Mouse (Mus musculus) ES-E14 (cell line): ENCODE data around the gene Ppargc1a.

Experiments used
- CHD2 ChIP-seq: IDR thresholded peaks from 2 replicates; pipeline ENCODE4 v1.6.1; 2014; ENCODE audit warnings: mild to moderate bottlenecking, low read depth, low read length, inconsistent platforms
- ZNF384 ChIP-seq: IDR thresholded peaks from 2 replicates; pipeline ENCODE4 v1.6.1; 2012; ENCODE audit warnings: low read depth, low read length, inconsistent platforms

DNA sequence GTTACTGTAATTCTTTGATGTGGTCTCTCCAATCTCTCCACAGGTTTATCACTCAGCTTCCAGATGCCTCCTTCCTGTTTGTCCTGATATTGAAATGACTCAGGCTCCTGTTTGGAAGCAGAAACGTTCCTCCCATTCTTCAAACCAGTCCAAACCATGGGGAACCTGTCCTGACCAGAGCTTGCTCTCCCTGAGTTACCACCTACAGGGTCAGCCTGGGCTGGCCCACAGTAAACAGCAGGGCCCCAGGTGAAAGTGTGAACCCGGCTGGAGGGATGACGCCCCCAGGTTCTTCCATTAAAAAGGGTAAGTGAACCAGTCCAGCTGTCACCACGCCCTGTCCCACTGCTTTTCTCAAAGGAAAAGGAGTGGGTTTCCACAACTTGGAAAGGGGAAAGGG, 15.5 kb upstream of the Ppargc1a start:
- no peak for TF ChIP-seq ZNF384
- no peak for TF ChIP-seq CHD2
